Mouse (Mus musculus) midbrain, embryonic 10.5 days (tissue): Measurements from ENCODE around the gene Smg7. TPM values are rescaled to one million over a fixed set of nuclear protein-coding genes. Genes with fewer than 3 reads are reported as not detected.

Experiments
- DNase-seq: peaks from one replicate; pipeline ENCODE4 v3.0.0-alpha.2; 2017; ENCODE audit warnings: low spot score
- H3K27ac ChIP-seq: fragments of 300-500 bp; sonication (generic); replicated peaks from 2 replicates; pipeline ENCODE4 v1.5.1; 2016; ENCODE audit warnings: mild to moderate bottlenecking
- H3K27me3 ChIP-seq: fragments of 300-500 bp; sonication (generic); 2 replicates; pipeline ENCODE4 v1.6.1; 2016; ENCODE audit warnings: low read depth, mild to moderate bottlenecking; ENCODE audit not compliant: poor library complexity, severe bottlenecking
- H3K36me3 ChIP-seq: fragments of 300-500 bp; sonication (generic); 2 replicates; pipeline ENCODE4 v1.6.1; 2016; ENCODE audit warnings: mild to moderate bottlenecking, moderate library complexity
- H3K4me1 ChIP-seq: fragments of 300-500 bp; sonication (generic); 2 replicates; pipeline ENCODE4 v1.6.1; 2016
- H3K4me3 ChIP-seq: fragments of 300-500 bp; sonication (generic); 2 replicates; pipeline ENCODE4 v1.5.1; 2016; ENCODE audit warnings: mild to moderate bottlenecking, moderate library complexity
- H3K9me3 ChIP-seq: fragments of 300-500 bp; sonication (generic); replicated peaks from 2 replicates; pipeline ENCODE4 v1.6.1; 2016; ENCODE audit warnings: mild to moderate bottlenecking
- WGBS: fragments of 180-500 bp; shearing (Covaris S2); methylation state at CpG from one replicate; pipeline ENCODE4 v1.1.7; 2016; 5-methylcytosine and 5-hydroxymethylcytosine counted together
- polyA plus RNA-seq: library from polyadenylated mRNA; unstranded; fragments of >200 nt; fragmentation: Nextera tagmentation; extraction: Ambion mirVana; gene quantifications from 2 replicates; pipeline ENCODE4 v1.2.1, GENCODE M21; 2016

The Smg7 gene
- polyA plus RNA-seq, 1 experiment from 2014 or later = 35.4 TPM

DNA sequence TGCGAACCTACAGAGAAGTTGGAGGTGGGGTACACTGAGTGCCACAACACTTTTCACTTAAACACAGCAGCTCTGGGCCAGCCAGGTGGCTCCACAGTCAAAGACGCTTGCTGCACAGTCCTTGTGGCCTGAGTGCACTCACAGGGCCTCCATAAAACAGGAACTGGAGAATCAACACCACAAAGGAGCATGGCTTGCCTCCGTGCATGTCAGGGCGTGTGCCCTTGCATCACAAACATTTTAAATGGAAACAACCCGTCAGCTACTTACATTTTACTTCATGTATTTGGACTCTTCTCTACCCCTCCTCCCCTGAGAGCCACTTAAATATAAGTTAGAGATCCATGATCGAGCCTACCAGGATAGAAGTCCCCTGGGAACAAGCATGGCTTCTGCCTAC lies 70.1 kb downstream of the Smg7 start:
- H3K27ac ChIP-seq = no peak overlapping the region
- H3K4me3 ChIP-seq = no peak overlapping the region
- peaks cover 51% of the 10 kb centered on the region for H3K36me3 ChIP-seq
- H3K27me3 ChIP-seq = no peaks in the 10 kb centered on the region
- H3K4me1 ChIP-seq = peaks cover 6% of the 10 kb centered on the region; the same call in 1 of the 2 replicates
- DNase-seq = no peak
- 89% methylated on average over 6 of the region's 6 CpGs for WGBS
- no peaks in the 10 kb centered on the region for H3K9me3 ChIP-seq

DNA sequence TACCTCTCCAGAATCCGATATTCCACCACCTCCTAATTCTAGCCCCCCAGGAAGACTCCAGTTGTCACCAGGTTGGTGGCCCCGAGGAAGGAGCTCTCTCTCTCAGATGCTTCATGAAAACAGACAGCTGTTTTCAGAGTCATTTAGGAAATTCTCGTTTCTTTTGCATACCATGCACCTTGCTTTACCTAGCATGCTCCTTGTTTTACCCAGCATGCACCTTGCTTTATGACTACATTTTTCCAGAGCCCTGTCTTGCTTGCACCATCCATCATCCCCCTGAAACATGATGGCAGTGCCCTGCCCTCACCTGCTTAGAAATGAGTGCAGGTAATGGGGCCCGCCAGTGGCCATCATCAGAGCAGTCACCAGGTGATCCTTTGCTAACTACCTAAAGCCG lies 70.8 kb downstream of the Smg7 start:
- WGBS = 89% methylated on average over 5 of the region's 5 CpGs

DNA sequence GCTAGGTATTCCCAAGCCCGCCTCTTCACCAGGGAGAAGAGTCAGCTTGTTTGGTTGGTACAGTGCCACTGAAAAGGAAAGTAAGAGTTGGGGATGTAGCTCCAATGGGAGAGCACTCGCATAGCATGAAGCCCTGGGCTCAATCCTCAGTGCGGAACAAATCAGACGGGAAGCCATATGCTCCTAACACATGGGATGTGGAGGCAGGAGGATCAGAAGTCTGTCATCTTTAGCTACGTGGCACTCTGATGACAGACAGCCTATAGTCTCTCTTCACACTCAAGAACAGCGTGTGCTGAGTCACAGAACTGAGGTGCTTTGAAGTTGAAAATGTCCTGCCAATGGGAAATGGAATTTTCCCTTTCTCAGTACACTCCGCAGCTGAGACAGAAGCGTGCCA lies 71.4 kb downstream of the Smg7 start:
- 91% methylated on average over 8 of the region's 8 CpGs for WGBS
- no peaks in the 10 kb centered on the region for H3K9me3 ChIP-seq
- H3K4me1 ChIP-seq = peaks cover 6% of the 10 kb centered on the region; the same call in 1 of the 2 replicates
- no peaks in the 10 kb centered on the region for H3K27me3 ChIP-seq
- peaks cover 38% of the 10 kb centered on the region for H3K36me3 ChIP-seq
- no peak overlapping the region for H3K27ac ChIP-seq
- H3K4me3 ChIP-seq = no peak overlapping the region
- DNase-seq = no peak

More for the DNA sequence above, 70.8 kb downstream of the Smg7 start:
- Histone ChIP-seq H3K4me1 (peaks cover 6% of the 10 kb centered on the region; the same call in 1 of the 2 replicates), H3K4me3 (no peak overlapping the region), H3K27me3 (no peaks in the 10 kb centered on the region), H3K36me3 (peaks cover 44% of the 10 kb centered on the region), H3K27ac (no peak overlapping the region), H3K9me3 (no peaks in the 10 kb centered on the region)
- no peak for DNase-seq

DNA sequence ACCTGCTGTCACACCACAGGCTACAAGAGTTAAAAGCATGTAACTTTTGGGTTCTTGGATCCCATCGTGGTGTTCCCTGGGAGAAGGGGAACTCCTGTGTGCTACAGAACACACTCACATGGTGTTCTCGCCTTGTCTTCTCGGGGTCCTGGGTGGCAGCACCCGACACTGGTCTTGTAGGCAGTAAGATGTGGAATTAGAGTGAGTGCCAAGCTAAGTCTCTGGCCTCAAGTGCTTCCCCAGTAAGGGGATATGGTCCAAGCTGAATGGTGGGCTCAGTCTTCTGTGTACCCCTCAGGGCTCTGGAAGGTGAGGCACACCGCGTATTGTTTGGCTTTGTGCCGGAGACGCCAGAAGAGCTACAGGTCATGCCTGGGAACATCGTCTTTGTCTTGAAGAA lies 72.4 kb downstream of the Smg7 start:
- Histone ChIP-seq H3K27me3 (no peaks in the 10 kb centered on the region), H3K36me3 (peaks cover 28% of the 10 kb centered on the region), H3K4me3 (no peak overlapping the region), H3K27ac (no peak overlapping the region), H3K4me1 (peaks cover 6% of the 10 kb centered on the region; the same call in 1 of the 2 replicates), H3K9me3 (no peaks in the 10 kb centered on the region)
- WGBS = 92% methylated on average over 9 of the region's 9 CpGs
- no peak for DNase-seq

DNA sequence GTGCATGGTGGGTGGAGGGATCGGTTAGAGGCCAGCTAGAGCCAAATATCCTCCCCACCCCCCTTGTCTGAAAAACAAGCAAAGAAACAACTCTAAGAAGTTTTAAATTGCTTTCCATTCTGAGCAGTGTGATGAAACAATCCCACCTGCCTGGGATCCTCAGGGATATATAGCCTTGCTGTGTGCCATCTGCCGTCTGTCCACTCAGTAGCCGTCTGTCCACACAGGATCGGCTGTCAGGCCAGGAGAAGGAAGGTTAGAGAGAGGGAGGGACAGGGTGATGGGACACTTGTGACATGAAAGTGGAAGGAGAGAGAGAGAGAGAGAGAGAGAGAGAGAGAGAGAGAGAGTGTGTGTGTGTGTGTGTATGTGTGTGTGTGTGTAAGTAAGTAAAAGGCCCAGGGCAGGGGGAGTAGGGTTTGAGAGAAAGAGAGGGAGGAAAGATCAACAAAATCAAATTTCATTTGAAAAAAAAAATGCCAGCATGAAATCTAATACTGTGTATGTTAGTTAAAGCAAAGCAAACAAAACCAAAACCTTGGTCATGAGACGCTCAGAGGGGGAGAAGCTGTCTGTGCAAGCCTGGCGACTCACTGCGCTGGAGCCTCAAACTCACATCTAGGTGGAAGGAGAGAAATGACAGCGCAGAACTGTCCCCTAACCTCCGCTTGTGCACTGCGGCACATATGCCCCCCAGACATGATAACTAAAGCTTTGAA lies 73.7 kb downstream of the Smg7 start:
- peaks cover 6% of the 10 kb centered on the region; the same call in 1 of the 2 replicates for H3K4me1 ChIP-seq
- no peak overlapping the region for H3K27ac ChIP-seq
- no peak for DNase-seq
- H3K36me3 ChIP-seq = peaks cover 16% of the 10 kb centered on the region
- no peaks in the 10 kb centered on the region for H3K27me3 ChIP-seq
- no peak overlapping the region for H3K4me3 ChIP-seq
- H3K9me3 ChIP-seq = no peaks in the 10 kb centered on the region
- 85% methylated on average over 10 of the region's 10 CpGs for WGBS

DNA sequence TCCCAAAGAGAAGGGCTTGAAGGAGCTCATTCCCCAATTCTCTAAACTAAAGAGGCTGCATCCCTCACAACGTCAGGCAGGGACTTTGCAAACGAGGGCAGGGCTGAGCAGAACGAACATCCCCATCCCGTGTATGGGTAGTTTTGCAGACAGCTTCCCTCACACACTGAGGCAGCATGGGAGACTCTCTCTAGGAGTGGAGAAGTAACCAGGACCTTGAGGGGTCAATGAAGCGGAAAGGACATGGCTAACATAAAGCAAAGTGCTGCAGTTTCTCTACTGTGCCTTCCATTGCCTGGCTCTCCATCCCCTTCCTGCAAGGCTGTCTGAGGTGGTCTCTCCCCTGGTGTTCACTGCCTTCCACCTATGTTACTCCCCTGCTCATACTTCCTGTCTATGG lies 74.3 kb downstream of the Smg7 start:
- WGBS = 82% methylated on average over 5 of the region's 5 CpGs

DNA sequence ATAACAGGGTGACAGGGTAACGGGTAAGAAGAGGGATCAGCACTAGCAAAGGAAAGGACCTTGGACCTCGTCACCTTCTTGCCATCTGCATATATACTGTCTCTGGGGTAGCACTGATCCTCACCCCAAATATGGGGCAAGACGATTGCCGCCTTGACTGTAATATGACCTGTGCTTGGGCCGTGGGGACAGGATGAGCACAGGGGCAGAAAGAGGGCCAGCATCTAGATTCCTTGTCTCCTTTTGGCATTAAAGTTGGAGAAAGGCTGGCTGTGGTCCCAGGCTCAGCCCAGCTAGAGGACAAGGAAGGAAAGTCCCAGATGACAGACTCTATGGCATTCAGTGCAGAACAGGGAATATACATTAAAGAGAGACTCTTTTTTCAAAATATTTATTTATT lies 76.0 kb downstream of the Smg7 start:
- Histone ChIP-seq H3K27ac (no peak overlapping the region), H3K27me3 (no peaks in the 10 kb centered on the region), H3K4me1 (peaks cover 6% of the 10 kb centered on the region; the same call in 1 of the 2 replicates), H3K9me3 (peaks cover 5% of the 10 kb centered on the region; the same call in 1 of the 2 replicates), H3K4me3 (no peak overlapping the region), H3K36me3 (no peaks in the 10 kb centered on the region)
- no peak for DNase-seq
- 89% methylated on average over 5 of the region's 5 CpGs for WGBS

More for the DNA sequence above, 74.3 kb downstream of the Smg7 start:
- DNase-seq = no peak
- no peak overlapping the region for H3K27ac ChIP-seq
- no peaks in the 10 kb centered on the region for H3K9me3 ChIP-seq
- H3K4me1 ChIP-seq = peaks cover 6% of the 10 kb centered on the region; the same call in 1 of the 2 replicates
- H3K36me3 ChIP-seq = peaks cover 13% of the 10 kb centered on the region
- no peaks in the 10 kb centered on the region for H3K27me3 ChIP-seq
- no peak overlapping the region for H3K4me3 ChIP-seq

DNA sequence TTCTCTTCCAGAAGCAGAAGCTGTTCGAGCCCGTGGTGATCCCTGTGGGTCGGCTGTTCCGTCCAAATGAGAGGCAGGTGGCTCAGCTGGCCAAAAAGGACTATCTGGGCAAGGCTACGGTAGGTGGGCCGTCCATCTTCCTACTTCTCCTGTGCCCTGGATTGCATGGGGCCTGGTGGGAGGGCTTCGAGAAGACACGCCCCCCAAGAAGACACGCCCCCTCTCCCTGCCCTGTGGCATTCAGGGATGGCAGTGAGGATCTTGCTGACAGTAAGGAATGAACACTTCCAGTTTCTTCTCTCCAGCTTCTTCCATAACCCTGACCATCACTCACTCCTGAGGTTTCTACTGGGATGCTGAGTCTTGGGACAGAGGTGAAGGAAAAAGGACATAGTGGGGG lies 78.2 kb downstream of the Smg7 start:
- peaks cover 6% of the 10 kb centered on the region; the same call in 1 of the 2 replicates for H3K4me1 ChIP-seq
- 76% methylated on average over 9 of the region's 9 CpGs for WGBS
- H3K36me3 ChIP-seq = no peaks in the 10 kb centered on the region
- DNase-seq = no peak
- no peaks in the 10 kb centered on the region for H3K27me3 ChIP-seq
- H3K4me3 ChIP-seq = no peak overlapping the region
- no peak overlapping the region for H3K27ac ChIP-seq
- peaks cover 5% of the 10 kb centered on the region; the same call in 1 of the 2 replicates for H3K9me3 ChIP-seq

DNA sequence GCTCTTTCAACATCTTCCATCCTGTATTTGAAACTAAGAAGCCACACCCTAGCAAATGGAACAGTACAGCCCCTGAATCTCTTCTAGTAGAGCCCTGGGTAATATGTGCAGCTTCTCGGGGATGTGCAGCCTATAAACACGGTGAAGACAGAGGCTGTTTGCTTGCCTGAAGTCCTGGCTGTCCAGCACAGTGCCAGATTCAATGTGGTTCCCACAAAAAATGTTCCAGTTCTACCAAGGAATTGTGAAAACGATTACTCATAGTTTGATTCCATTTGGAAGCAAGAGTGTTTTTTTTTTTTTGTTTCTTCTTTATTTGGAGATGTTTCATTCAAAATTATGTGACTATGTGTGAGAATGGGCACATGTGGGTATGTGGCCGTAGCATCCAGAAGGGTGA lies 80.7 kb downstream of the Smg7 start:
- H3K4me3 ChIP-seq = no peak overlapping the region
- peaks cover 5% of the 10 kb centered on the region; the same call in 1 of the 2 replicates for H3K9me3 ChIP-seq
- no peaks in the 10 kb centered on the region for H3K27me3 ChIP-seq
- H3K36me3 ChIP-seq = no peaks in the 10 kb centered on the region
- DNase-seq = no peak
- peaks cover 16% of the 10 kb centered on the region for H3K4me1 ChIP-seq
- WGBS = 89% methylated on average over 4 of the region's 4 CpGs
- no peak overlapping the region for H3K27ac ChIP-seq

DNA sequence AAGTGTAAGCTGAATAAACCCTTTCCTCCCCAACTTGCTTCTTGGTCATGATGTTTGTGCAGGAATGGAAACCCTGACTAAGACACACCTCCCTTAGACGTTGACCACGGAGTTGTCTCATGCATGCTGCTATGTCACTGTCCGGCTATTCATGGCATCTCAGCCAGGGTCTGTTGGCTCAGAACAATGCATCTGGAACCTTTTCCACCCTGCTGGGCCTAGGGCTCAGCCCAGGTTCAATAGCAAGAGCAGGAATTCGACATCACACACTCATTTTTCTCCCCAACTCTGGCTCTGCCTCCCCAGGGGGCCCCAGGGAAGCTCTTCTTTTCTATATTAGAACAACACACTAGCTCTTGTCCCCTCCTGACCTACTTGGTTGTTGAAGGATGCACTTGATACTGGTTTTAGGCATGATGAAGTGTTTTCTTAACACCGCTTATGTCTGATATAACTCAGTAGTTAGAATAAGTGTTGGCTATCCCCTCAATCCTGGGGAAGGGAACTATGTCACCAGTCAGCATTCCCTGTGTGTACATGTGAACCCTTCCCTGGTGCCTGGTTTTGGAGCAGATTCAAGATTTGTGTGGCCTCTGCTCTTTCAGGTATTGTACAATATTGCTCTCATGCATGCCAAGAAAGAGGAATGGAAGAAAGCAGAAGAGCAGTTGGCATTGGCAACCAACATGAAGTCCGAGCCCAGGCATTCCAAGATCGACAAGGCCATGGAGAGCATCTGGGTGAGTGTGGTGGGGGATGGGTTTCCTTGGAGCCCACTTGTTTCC lies 81.3 kb downstream of the Smg7 start:
- H3K27me3 ChIP-seq = no peaks in the 10 kb centered on the region

DNA sequence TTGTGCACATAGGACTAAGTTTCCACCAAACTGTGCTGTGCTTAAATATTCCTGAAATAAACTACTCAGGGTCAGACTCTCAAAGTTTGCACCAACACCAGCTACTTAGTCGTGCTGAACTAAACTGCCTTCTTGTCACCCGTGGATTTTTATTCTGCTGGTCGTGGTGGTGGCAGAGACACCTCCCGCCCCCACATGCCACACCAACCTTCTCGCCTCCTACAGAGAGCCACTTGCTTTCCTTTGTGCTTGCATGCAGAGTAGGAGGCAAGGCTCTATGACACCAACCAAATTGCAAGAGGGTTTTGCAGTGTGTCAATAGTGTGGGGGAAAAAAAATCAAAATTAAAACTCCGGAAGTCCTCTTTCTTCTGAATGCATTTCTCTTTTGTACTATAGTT lies 82.9 kb downstream of the Smg7 start:
- WGBS = 86% methylated on average over 6 of the region's 6 CpGs
- H3K9me3 ChIP-seq = peaks cover 5% of the 10 kb centered on the region; the same call in 1 of the 2 replicates
- H3K4me3 ChIP-seq = no peak overlapping the region

More for the DNA sequence above, 81.3 kb downstream of the Smg7 start:
- Histone ChIP-seq H3K4me3 (no peak overlapping the region), H3K36me3 (no peaks in the 10 kb centered on the region), H3K4me1 (peaks cover 22% of the 10 kb centered on the region), H3K27ac (no peak overlapping the region), H3K9me3 (peaks cover 5% of the 10 kb centered on the region; the same call in 1 of the 2 replicates)
- DNase-seq = no peak
- WGBS = 83% methylated on average over 7 of the region's 7 CpGs

DNA sequence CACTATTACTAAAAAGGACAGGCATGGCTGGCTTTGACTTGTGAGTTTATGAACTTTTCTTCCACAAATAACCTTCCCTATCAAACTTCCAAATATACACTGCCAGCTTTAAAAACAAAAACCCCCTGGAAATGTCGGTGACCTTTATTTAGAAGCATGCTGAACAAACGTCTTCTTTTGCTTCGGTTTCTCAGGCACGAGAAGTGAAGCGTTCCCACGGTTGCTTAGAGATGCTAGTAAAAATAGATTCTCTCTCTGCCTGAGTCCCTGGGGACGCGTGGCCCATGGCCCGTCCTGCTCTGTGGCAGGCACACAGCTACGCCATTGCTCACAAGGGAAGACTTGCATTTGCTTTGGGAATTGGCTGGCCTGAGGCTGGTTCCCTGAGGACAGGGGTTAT lies 84.7 kb downstream of the Smg7 start:
- peaks cover 4% of the 10 kb centered on the region; the same call in 1 of the 2 replicates for H3K9me3 ChIP-seq
- no peaks in the 10 kb centered on the region for H3K27me3 ChIP-seq
- WGBS = 46% methylated on average over 10 of the region's 10 CpGs
- H3K36me3 ChIP-seq = no peaks in the 10 kb centered on the region
- 0 out of 2 replicates have a peak overlapping the region, but pooled peaks have one; percentile 35 for H3K27ac ChIP-seq
- H3K4me3 ChIP-seq = no peak overlapping the region
- no peak for DNase-seq
- H3K4me1 ChIP-seq = peaks cover 45% of the 10 kb centered on the region

More for the DNA sequence above, 82.9 kb downstream of the Smg7 start:
- Histone ChIP-seq H3K36me3 (no peaks in the 10 kb centered on the region), H3K27me3 (no peaks in the 10 kb centered on the region), H3K27ac (no peak overlapping the region), H3K4me1 (peaks cover 36% of the 10 kb centered on the region)
- no peak for DNase-seq
